Mouse (Mus musculus): ENCODE results near the gene Pagr1b. TPM values are rescaled to one million over a fixed set of nuclear protein-coding genes. Genes with fewer than 3 reads are reported as not detected.

Gene Pagr1b
- total RNA-seq, 2 experiments from 2014 or later: 3.5 to 8.3 TPM

DNA sequence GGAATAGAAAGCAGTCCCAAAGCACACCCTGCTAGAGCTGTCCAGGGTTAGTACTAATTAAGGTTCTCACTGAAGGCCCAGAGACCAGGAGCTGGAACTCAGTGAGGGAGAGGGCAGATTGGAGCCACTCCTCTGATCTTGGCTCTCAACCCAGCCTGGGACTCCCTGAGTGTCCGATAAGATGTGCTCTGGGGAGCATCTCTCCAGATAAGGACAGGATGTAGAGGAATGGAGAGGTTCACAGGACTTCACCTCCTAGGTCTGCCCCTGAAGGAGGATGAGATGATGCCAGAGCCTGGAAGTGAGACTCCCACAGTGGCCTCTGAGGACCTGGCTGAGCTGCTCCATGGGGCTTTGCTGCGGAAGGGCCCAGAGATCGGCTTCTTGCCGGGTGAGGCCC, 64.5 kb downstream of the Pagr1b start:
- no peak for DNase-seq (ENCODE audit: low spot score in 2 of 2)

Small RNA genes within 50 kb of the gene (microRNA-seq; reads per million reads assigned to microRNA genes)
- gene Gm44343: not detected

Other genes starting within 250 kb of the Pagr1b start
- 100 to 1,000 TPM; 112 to 122 TPM for gene Ypel3, start 239.5 kb downstream of the Pagr1b start, total RNA-seq (2021)
- under 1 TPM; 0.65 to 0.90 TPM for gene Tbx6, start 235.0 kb downstream of the Pagr1b start, total RNA-seq (2021)
- 100 to 1,000 TPM; 134 to 142 TPM for gene Ppp4c, start 224.0 kb downstream of the Pagr1b start, total RNA-seq (2021)
- 10 to 100 TPM; 16.7 to 18.0 TPM for gene Fam57b, start 218.8 kb downstream of the Pagr1b start, total RNA-seq (2021)
- not detected for gene 4930451I11Rik, start 184.8 kb downstream of the Pagr1b start, total RNA-seq (2021)
- gene Doc2a, start 169.1 kb downstream of the Pagr1b start, total RNA-seq (2021): 1 to 10 TPM; 3.1 to 3.6 TPM
- 10 to 100 TPM; 32.3 to 41.4 TPM for gene Hirip3, start 154.5 kb downstream of the Pagr1b start, total RNA-seq (2021)
- gene Ino80e, start 154.1 kb downstream of the Pagr1b start, total RNA-seq (2021): 10 to 100 TPM; 49.7 to 51.9 TPM
- gene Taok2, start 131.8 kb downstream of the Pagr1b start, total RNA-seq (2021): 100 to 1,000 TPM; 104 to 108 TPM
- gene Tmem219, start 93.6 kb downstream of the Pagr1b start, total RNA-seq (2021): 10 to 100 TPM; 34.9 to 39.0 TPM
- 10 to 100 TPM; 27.3 to 28.5 TPM for gene Kctd13, start 87.6 kb downstream of the Pagr1b start, total RNA-seq (2021)
- gene Asphd1, start 66.9 kb downstream of the Pagr1b start, total RNA-seq (2021): 1 to 10 TPM; 3.0 to 3.7 TPM
- gene Sez6l2, start 65.9 kb downstream of the Pagr1b start, total RNA-seq (2021): 10 to 100 TPM; 97.6 to 97.9 TPM
- 10 to 100 TPM; 86.8 to 91.0 TPM for gene Cdipt, start 40.6 kb downstream of the Pagr1b start, total RNA-seq (2021)
- 1 to 10 TPM; 1.9 to 2.5 TPM for gene Cdiptos, start 40.4 kb downstream of the Pagr1b start, total RNA-seq (2021)
- 10 to 100 TPM; 67.1 to 68.4 TPM for gene Mvp, start 1.9 kb downstream of the Pagr1b start, total RNA-seq (2021)
- 10 to 100 TPM; 12.4 to 15.4 TPM for gene Pagr1a, start 868 bp upstream of the Pagr1b start, total RNA-seq (2021)
- 10 to 100 TPM; 34.8 to 36.6 TPM for gene Gm42742, start 4.6 kb upstream of the Pagr1b start, total RNA-seq (2021)
- 10 to 100 TPM in 1 of 2 experiments, 1 to 10 TPM in 1; 7.4 to 11.1 TPM for gene Prrt2, start 4.7 kb upstream of the Pagr1b start, total RNA-seq (2021)
- gene Maz, start 10.6 kb upstream of the Pagr1b start, total RNA-seq (2021): 100 to 1,000 TPM; 240 to 256 TPM
- gene Kif22, start 26.0 kb upstream of the Pagr1b start, total RNA-seq (2021): 10 to 100 TPM; 45.2 to 45.9 TPM
- 100 to 1,000 TPM in 1 of 2 experiments, not detected in 1; 137 TPM for gene Zg16, start 70.8 kb upstream of the Pagr1b start, total RNA-seq (2021)
- 1 to 10 TPM; 1.9 to 2.0 TPM for gene AI467606, start 74.9 kb upstream of the Pagr1b start, total RNA-seq (2021)
- 10 to 100 TPM in 1 of 2 experiments, 1 to 10 TPM in 1; 5.7 to 12.0 TPM for gene Qprt, start 105.7 kb upstream of the Pagr1b start, total RNA-seq (2021)
- gene Spn, start 121.3 kb upstream of the Pagr1b start, total RNA-seq (2021): 1 to 10 TPM; 1.8 to 2.1 TPM
- gene Cd2bp2, start 179.6 kb upstream of the Pagr1b start, total RNA-seq (2021): 10 to 100 TPM; 77.6 to 84.4 TPM
- gene Tbc1d10b, start 192.0 kb upstream of the Pagr1b start, total RNA-seq (2021): 10 to 100 TPM; 57.9 to 58.5 TPM
- 100 to 1,000 TPM; 268 to 794 TPM for gene Mylpf, start 192.4 kb upstream of the Pagr1b start, total RNA-seq (2021)
- gene Zfp553, start 216.6 kb upstream of the Pagr1b start, total RNA-seq (2021): 10 to 100 TPM; 18.3 to 19.3 TPM
- 10 to 100 TPM; 12.6 to 14.5 TPM for gene Sept1, start 216.6 kb upstream of the Pagr1b start, total RNA-seq (2021)
- gene Zfp771, start 227.8 kb upstream of the Pagr1b start, total RNA-seq (2021): 10 to 100 TPM; 36.3 to 39.2 TPM
- 10 to 100 TPM; 63.5 to 68.3 TPM for gene Dctpp1, start 244.2 kb upstream of the Pagr1b start, total RNA-seq (2021)